Mouse (Mus musculus): ENCODE data around the gene Pip5k1c. TPM values are rescaled to one million over a fixed set of nuclear protein-coding genes. Genes with fewer than 3 reads are reported as not detected.

The Pip5k1c gene
- total and polyA plus RNA-seq, 2 experiments = 7.4 to 30.1 TPM

DNA sequence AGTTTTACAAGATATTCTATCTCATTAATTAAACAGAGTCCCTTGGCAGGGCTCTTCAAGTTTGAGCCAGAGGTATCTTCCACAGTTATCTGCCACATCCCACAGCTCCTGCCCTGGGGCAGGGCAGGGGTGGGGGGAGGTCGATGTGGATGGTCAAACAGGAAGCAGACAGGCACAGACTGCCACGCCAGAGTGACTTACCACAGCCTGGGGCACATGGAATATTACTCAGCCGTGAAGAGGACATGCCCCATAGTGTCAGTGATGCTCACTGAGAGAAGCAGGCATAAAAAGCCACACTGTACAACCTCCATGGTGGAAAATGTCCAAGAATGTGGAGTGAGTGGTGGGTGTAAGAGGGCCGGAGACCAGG is 52.4 kb downstream of the Pip5k1c start:
- DNase-seq (ENCODE audit: extremely low read depth, low read depth, low spot score) = no peak
- no peak overlapping the region for H3K27ac ChIP-seq (replicated peaks; ENCODE audit: insufficient read depth, low read depth, low read length)
- peaks cover 8% of the 10 kb centered on the region for H3K27me3 ChIP-seq (ENCODE audit: control insufficient read depth, insufficient read depth, low read length)
- H3K9ac ChIP-seq (ENCODE audit: low read depth, low read length) = no peak overlapping the region
- H3K4me3 ChIP-seq (ENCODE audit: insufficient read depth, low read depth, low read length) = no peak overlapping the region
- no peak for TF ChIP-seq CTCF (IDR thresholded peaks at IDR 0.05; ENCODE audit: low read depth, low read length)
- TF ChIP-seq POLR2A (IDR thresholded peaks at IDR 0.05; ENCODE audit: extremely low read depth, insufficient read depth, low read length) = no peak
- H3K36me3 ChIP-seq (ENCODE audit: control insufficient read depth, insufficient read depth, low read length) = no peaks in the 10 kb centered on the region; the same call in 1 of the 2 replicates
- no peaks in the 10 kb centered on the region for H3K79me2 ChIP-seq (ENCODE audit: control insufficient read depth, insufficient read depth, low read length)
- WGBS = 79% methylated on average over 4 of the region's 4 CpGs
- H3K4me1 ChIP-seq (ENCODE audit: control insufficient read depth, insufficient read depth, low read length) = peaks cover 15% of the 10 kb centered on the region; the same call in 1 of the 2 replicates

GRCm38 (mm10) chr10:81346453-81347067 is 53.8 kb downstream of the Pip5k1c start:
- H3K9ac ChIP-seq (ENCODE audit: low read depth, low read length) = peak overlapping the region; percentile 56
- WGBS = 26% methylated on average over 55 of the region's 55 CpGs
- TF ChIP-seq POLR2A (IDR thresholded peaks at IDR 0.05; ENCODE audit: extremely low read depth, insufficient read depth, low read length) = peak; percentile 53; the same call in 1 of the 2 replicates
- TF ChIP-seq CTCF (IDR thresholded peaks at IDR 0.05; ENCODE audit: low read depth, low read length) = peak; percentile 46
- H3K79me2 ChIP-seq (ENCODE audit: control insufficient read depth, insufficient read depth, low read length) = no peaks in the 10 kb centered on the region
- H3K27ac ChIP-seq (replicated peaks; ENCODE audit: insufficient read depth, low read depth, low read length) = peak overlapping the region; percentile 63
- no peaks in the 10 kb centered on the region; the same call in 1 of the 2 replicates for H3K36me3 ChIP-seq (ENCODE audit: control insufficient read depth, insufficient read depth, low read length)
- peak overlapping the region; percentile 47; the same call in 1 of the 2 replicates for H3K4me3 ChIP-seq (ENCODE audit: insufficient read depth, low read depth, low read length)
- DNase-seq (ENCODE audit: extremely low read depth, low read depth, low spot score) = peak; percentile 80
- H3K4me1 ChIP-seq (ENCODE audit: control insufficient read depth, insufficient read depth, low read length) = peaks cover 17% of the 10 kb centered on the region; the same call in 1 of the 2 replicates
- peaks cover 8% of the 10 kb centered on the region for H3K27me3 ChIP-seq (ENCODE audit: control insufficient read depth, insufficient read depth, low read length)

DNA sequence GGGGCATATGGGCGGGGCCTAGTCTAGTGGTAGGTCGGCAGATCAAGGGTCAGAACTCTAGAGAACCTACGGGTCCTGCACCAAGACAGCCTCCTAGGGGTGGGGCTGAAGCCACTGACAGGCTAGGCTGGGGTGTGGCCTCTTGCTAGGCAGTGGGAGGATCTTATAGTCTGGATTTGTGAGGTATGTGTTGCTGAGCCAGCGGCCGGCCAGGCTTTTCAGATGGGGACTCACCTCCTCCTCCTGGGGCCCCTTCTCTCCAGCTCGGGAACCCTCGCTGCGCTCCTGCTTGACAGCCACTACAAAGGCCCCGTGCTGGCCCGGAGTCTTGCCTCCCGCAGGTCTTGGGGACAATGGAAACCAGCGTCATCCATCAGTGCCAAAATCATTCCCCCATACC is 56.4 kb downstream of the Pip5k1c start:
- peak overlapping the region; percentile 93; the same call in 1 of the 2 replicates for H3K9ac ChIP-seq (ENCODE audit: low read depth, low read length)
- H3K4me3 ChIP-seq (ENCODE audit: insufficient read depth, low read depth, low read length) = no peak overlapping the region
- TF ChIP-seq POLR2A (IDR thresholded peaks at IDR 0.05; ENCODE audit: extremely low read depth, insufficient read depth, low read length) = no peak
- no peak for TF ChIP-seq CTCF (IDR thresholded peaks at IDR 0.05; ENCODE audit: low read depth, low read length)
- no peaks in the 10 kb centered on the region for H3K27me3 ChIP-seq (ENCODE audit: control insufficient read depth, insufficient read depth, low read length)
- no peak for DNase-seq (ENCODE audit: extremely low read depth, low read depth, low spot score)
- H3K27ac ChIP-seq (replicated peaks; ENCODE audit: insufficient read depth, low read depth, low read length) = no peak overlapping the region
- 41% methylated on average over 12 of the region's 12 CpGs for WGBS
- H3K79me2 ChIP-seq (ENCODE audit: control insufficient read depth, insufficient read depth, low read length) = no peaks in the 10 kb centered on the region
- peaks cover 17% of the 10 kb centered on the region; the same call in 1 of the 2 replicates for H3K4me1 ChIP-seq (ENCODE audit: control insufficient read depth, insufficient read depth, low read length)
- no peaks in the 10 kb centered on the region; the same call in 1 of the 2 replicates for H3K36me3 ChIP-seq (ENCODE audit: control insufficient read depth, insufficient read depth, low read length)

DNA sequence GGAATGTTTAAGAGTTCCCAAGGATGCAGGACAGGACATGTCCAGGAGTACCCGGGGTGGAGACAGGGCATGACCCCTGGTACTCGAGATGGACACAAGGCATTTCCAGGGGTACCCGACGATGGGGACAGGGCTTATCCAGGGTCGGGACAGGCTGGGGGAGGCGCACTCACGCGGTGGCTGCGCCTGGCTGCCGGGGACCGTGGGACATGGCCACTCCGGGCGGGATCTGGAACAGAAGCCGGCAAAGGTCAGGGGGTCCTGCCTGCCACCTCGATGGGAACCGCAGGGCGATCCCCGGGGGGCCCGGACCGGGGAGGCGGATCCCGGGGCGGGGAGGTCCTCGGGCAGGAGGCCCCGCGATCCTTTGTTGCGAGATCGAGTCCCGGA is 57.2 kb downstream of the Pip5k1c start:
- Histone ChIP-seq H3K4me3 (ENCODE audit: insufficient read depth, low read depth, low read length) (peak overlapping the region; percentile 91), H3K27me3 (ENCODE audit: control insufficient read depth, insufficient read depth, low read length) (no peaks in the 10 kb centered on the region), H3K79me2 (ENCODE audit: control insufficient read depth, insufficient read depth, low read length) (no peaks in the 10 kb centered on the region), H3K27ac (replicated peaks; ENCODE audit: insufficient read depth, low read depth, low read length) (peak overlapping the region; percentile 54), H3K36me3 (ENCODE audit: control insufficient read depth, insufficient read depth, low read length) (no peaks in the 10 kb centered on the region; the same call in 1 of the 2 replicates), H3K9ac (ENCODE audit: low read depth, low read length) (peak overlapping the region; percentile 93), H3K4me1 (ENCODE audit: control insufficient read depth, insufficient read depth, low read length) (peaks cover 17% of the 10 kb centered on the region; the same call in 1 of the 2 replicates)
- 2% methylated on average over 29 of the region's 29 CpGs for WGBS
- TF ChIP-seq POLR2A (IDR thresholded peaks at IDR 0.05; ENCODE audit: extremely low read depth, insufficient read depth, low read length) (no peak), CTCF (IDR thresholded peaks at IDR 0.05; ENCODE audit: low read depth, low read length) (no peak)
- DNase-seq (ENCODE audit: extremely low read depth, low read depth, low spot score) = no peak

GRCm38 (mm10) chr10:81350351-81351063 is 57.7 kb downstream of the Pip5k1c start, which contains the start of gene Hmg20b:
Gene Hmg20b (minus strand): TSS chr10:81350480.
- peak within 1 kb of the TSS; percentile 91 for H3K4me3 ChIP-seq (ENCODE audit: insufficient read depth, low read depth, low read length)
- under 1% methylated on average over 54 of the region's 54 CpGs for WGBS
- H3K27ac ChIP-seq (replicated peaks; ENCODE audit: insufficient read depth, low read depth, low read length) = peak within 1 kb of the TSS; percentile 87
- H3K4me1 ChIP-seq (ENCODE audit: control insufficient read depth, insufficient read depth, low read length) = peaks cover 17% of the 10 kb centered on the region; the same call in 1 of the 2 replicates
- H3K36me3 ChIP-seq (ENCODE audit: control insufficient read depth, insufficient read depth, low read length) = no peaks in the 10 kb centered on the region; the same call in 1 of the 2 replicates
- no peak for TF ChIP-seq POLR2A (IDR thresholded peaks at IDR 0.05; ENCODE audit: extremely low read depth, insufficient read depth, low read length)
- peak; percentile 76; the same call in 1 of the 2 replicates for TF ChIP-seq CTCF (IDR thresholded peaks at IDR 0.05; ENCODE audit: low read depth, low read length)
- H3K27me3 ChIP-seq (ENCODE audit: control insufficient read depth, insufficient read depth, low read length) = no peaks in the 10 kb centered on the region
- no peaks in the 10 kb centered on the region for H3K79me2 ChIP-seq (ENCODE audit: control insufficient read depth, insufficient read depth, low read length)
- peak; percentile 94 for DNase-seq (ENCODE audit: extremely low read depth, low read depth, low spot score)
- H3K9ac ChIP-seq (ENCODE audit: low read depth, low read length) = peak within 1 kb of the TSS; percentile 93

Measured in liver, adult 2 months (tissue).